8 mouse cellular contexts compared by ENCODE assay signal in the genomic region with DNA sequence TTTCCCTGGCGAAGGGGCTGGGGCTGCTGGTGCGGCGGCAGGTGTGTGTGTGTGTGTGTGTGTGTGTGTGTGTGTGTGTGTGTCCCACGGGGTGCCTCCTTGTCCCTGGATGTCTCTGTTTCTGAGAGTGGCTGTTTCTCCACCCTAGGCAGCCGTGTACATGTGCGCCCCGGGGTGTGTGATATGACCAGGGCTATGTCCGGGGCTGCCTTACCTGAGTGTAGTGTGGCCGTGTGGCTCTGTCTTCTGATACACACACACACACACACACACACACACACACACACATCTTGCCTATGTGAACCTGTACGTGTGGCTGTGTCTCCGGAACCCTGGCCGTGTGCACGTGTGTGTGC. TPM values are rescaled to one million over a fixed set of nuclear protein-coding genes. Genes with fewer than 3 reads are reported as not detected.
A peak's percentile ranks its signal among the peaks of the same experiment; 100 is the strongest.
DNase-seq lines count a peak whose midpoint lies in the region; ATAC-seq and TF ChIP-seq lines count a peak whose summit lies in the region.

No protein-coding gene starts in this region.

- TF ChIP-seq POLR2A in embryonic fibroblast, embryonic 13.5 days (IDR thresholded peaks at IDR 0.05; ENCODE audit: low read depth, low read length): no peak

- peak overlapping the region; percentile 95 for H3K9ac ChIP-seq in kidney, postnatal 0 days (ENCODE audit: low read depth, low read length)

- peaks cover 5% of the 10 kb centered on the region for H3K27me3 ChIP-seq in heart, embryonic 10.5 days (ENCODE audit: insufficient read depth, poor library complexity, severe bottlenecking)
- H3K27me3 ChIP-seq in kidney, postnatal 0 days (ENCODE audit: insufficient read depth, low read length): no peaks in the 10 kb centered on the region
- H3K27me3 ChIP-seq in midbrain, embryonic 10.5 days (ENCODE audit: low read depth, poor library complexity, severe bottlenecking): no peaks in the 10 kb centered on the region

- H3K36me3 ChIP-seq in heart, embryonic 10.5 days: no peaks in the 10 kb centered on the region
- H3K36me3 ChIP-seq in kidney, postnatal 0 days (ENCODE audit: insufficient read depth, low read length): no peaks in the 10 kb centered on the region
- H3K36me3 ChIP-seq in midbrain, embryonic 10.5 days: 0 out of 2 replicates have a peak, but pooled peaks cover 2% of the 10 kb centered on the region

- peaks cover 70% of the 10 kb centered on the region for H3K4me1 ChIP-seq in heart, embryonic 10.5 days
- H3K4me1 ChIP-seq in embryonic fibroblast, embryonic 13.5 days (ENCODE audit: control insufficient read depth, insufficient read depth, low read length): peaks cover 20% of the 10 kb centered on the region
- peaks cover 29% of the 10 kb centered on the region for H3K4me1 ChIP-seq in kidney, postnatal 0 days (replicated peaks; ENCODE audit: insufficient read depth, low read length)
- peaks cover 44% of the 10 kb centered on the region for H3K4me1 ChIP-seq in midbrain, embryonic 10.5 days

- H3K9me3 ChIP-seq in heart, embryonic 10.5 days: no peaks in the 10 kb centered on the region
- no peaks in the 10 kb centered on the region for H3K9me3 ChIP-seq in kidney, postnatal 0 days (replicated peaks; ENCODE audit: low read length)
- no peaks in the 10 kb centered on the region for H3K9me3 ChIP-seq in midbrain, embryonic 10.5 days (replicated peaks)

- no peak for TF ChIP-seq CTCF in embryonic fibroblast, embryonic 13.5 days (IDR thresholded peaks at IDR 0.05; ENCODE audit: borderline replicate concordance, insufficient read depth, low read length)
- TF ChIP-seq CTCF in kidney, postnatal 0 days (IDR thresholded peaks at IDR 0.05; ENCODE audit: low read depth): no peak

- no peak for DNase-seq in heart, embryonic 10.5 days (ENCODE audit: low spot score)
- DNase-seq in heart, postnatal 4 days: no peak
- DNase-seq in kidney, postnatal 0 days (ENCODE audit: low spot score): no peak
- no peak for DNase-seq in midbrain, embryonic 10.5 days (ENCODE audit: low spot score)
- DNase-seq in yolk sac, embryonic 10.5 days (ENCODE audit: low spot score): no peak
- DNase-seq in layer of hippocampus, postnatal 10 days (ENCODE audit: low spot score in 2 of 2): no peak

- H3K27ac ChIP-seq in heart, embryonic 10.5 days: peak overlapping the region; percentile 97
- peak overlapping the region; percentile 12; the same call in 1 of the 2 replicates for H3K27ac ChIP-seq in embryonic fibroblast, embryonic 13.5 days (ENCODE audit: insufficient read depth, low read length)
- peak overlapping the region; percentile 96 for H3K27ac ChIP-seq in kidney, postnatal 0 days
- peak overlapping the region; percentile 97 for H3K27ac ChIP-seq in midbrain, embryonic 10.5 days (replicated peaks)

- peak; percentile 4 for ATAC-seq in CD4-positive, CD25-positive, alpha-beta regulatory T cell, adult 4 months
- ATAC-seq in kidney, postnatal 0 days (replicated peaks; ENCODE audit: low FRiP score, low read depth): peak; percentile 44

- peak overlapping the region; percentile 95 for H3K4me2 ChIP-seq in kidney, postnatal 0 days (ENCODE audit: low read length)

- peak overlapping the region; percentile 98 for H3K4me3 ChIP-seq in heart, embryonic 10.5 days
- H3K4me3 ChIP-seq in embryonic fibroblast, embryonic 13.5 days (ENCODE audit: insufficient read depth, low read length): peak overlapping the region; percentile 72
- H3K4me3 ChIP-seq in kidney, postnatal 0 days (replicated peaks; ENCODE audit: low read depth, low read length): peak overlapping the region; percentile 91
- peak overlapping the region; percentile 85 for H3K4me3 ChIP-seq in midbrain, embryonic 10.5 days

- 5% methylated on average over 9 of the region's 13 CpGs for WGBS in heart, embryonic 10.5 days
- WGBS in kidney, postnatal 0 days: 0% methylated on average over 13 of the region's 13 CpGs
- WGBS in midbrain, embryonic 10.5 days: 8% methylated on average over 13 of the region's 13 CpGs

RNA-seq across cellular contexts. Expression of a gene that starts 0.6 kb away (rescaled TPM):
- 56.6 and 69.3 TPM in 2 replicates for polyA plus RNA-seq in heart, embryonic 10.5 days (2016; fragmentation: Nextera tagmentation; extraction: Ambion mirVana)
- total RNA-seq in heart, postnatal 4 days (2021): 100 to 1,000 TPM; 142 to 158 TPM
- 10 to 100 TPM; 43.3 to 45.1 TPM for polyA plus RNA-seq in CD4-positive, CD25-positive, alpha-beta regulatory T cell, adult 4 months (2017; shearing (Covaris generic))
- 79.8 and 108 TPM in 2 replicates for polyA plus RNA-seq in embryonic fibroblast, embryonic 13.5 days (2011; ENCODE audit: insufficient read length, low read depth, missing spikeins)
- polyA plus RNA-seq in kidney, postnatal 0 days (2015; fragmentation: Nextera tagmentation; extraction: Ambion mirVana): 106 and 121 TPM in 2 replicates
- 49.5 and 63.7 TPM in 2 replicates for polyA plus RNA-seq in midbrain, embryonic 10.5 days (2016; fragmentation: Nextera tagmentation; extraction: Ambion mirVana)
- total RNA-seq in layer of hippocampus, postnatal 10 days (2021): 100 to 1,000 TPM; 177 to 193 TPM

Comparison
In these comparisons a context has a peak if more than half of its experiments do, and no peak if none do; other contexts are left out.
1. H3K27ac ChIP-seq: peak in every context shown above with its lines; median percentile 97 in heart, embryonic 10.5 days; 97 in midbrain, embryonic 10.5 days; 96 in kidney, postnatal 0 days; 12 in embryonic fibroblast, embryonic 13.5 days.